Mouse (Mus musculus) midbrain, embryonic 16.5 days (tissue): ENCODE data around the gene Zbtb8b. TPM values are rescaled to one million over a fixed set of nuclear protein-coding genes. Genes with fewer than 3 reads are reported as not detected.

Experiments used
- ATAC-seq: fragments of 200-750 bp; cut with Nextera tagmentation; 2 replicates; pipeline ENCODE4 v1.8.0; 2017; ENCODE audit warnings: moderate TSS enrichment
- H3K27ac ChIP-seq: fragments of 300-500 bp; sonication (generic); 2 replicates; pipeline ENCODE4 v1.5.1; 2014; ENCODE audit warnings: mild to moderate bottlenecking, low read length, mixed read lengths
- H3K27me3 ChIP-seq: fragments of 300-500 bp; sonication (generic); 2 replicates; pipeline ENCODE4 v1.6.1; 2014; ENCODE audit warnings: low read depth, low read length, mixed read lengths; ENCODE audit not compliant: control insufficient read depth, insufficient read depth
- H3K36me3 ChIP-seq: fragments of 300-500 bp; sonication (generic); 2 replicates; pipeline ENCODE4 v1.6.1; 2014; ENCODE audit warnings: mild to moderate bottlenecking, low read length, moderate library complexity, mixed read lengths; ENCODE audit not compliant: control insufficient read depth, insufficient read depth
- H3K4me1 ChIP-seq: fragments of 300-500 bp; sonication (generic); 2 replicates; pipeline ENCODE4 v1.6.1; 2014; ENCODE audit warnings: mild to moderate bottlenecking, low read length, mixed read lengths; ENCODE audit not compliant: control insufficient read depth, insufficient read depth
- H3K4me2 ChIP-seq: fragments of 300-500 bp; sonication (generic); 2 replicates; pipeline ENCODE4 v1.6.1; 2014; ENCODE audit warnings: mild to moderate bottlenecking, low read length, mixed read lengths
- H3K4me3 ChIP-seq: fragments of 300-500 bp; sonication (generic); 2 replicates; pipeline ENCODE4 v1.5.1; 2014; ENCODE audit warnings: low read depth, mild to moderate bottlenecking, low read length, moderate library complexity, mixed read lengths
- H3K9ac ChIP-seq: fragments of 300-500 bp; sonication (generic); 2 replicates; pipeline ENCODE4 v1.6.1; 2014; ENCODE audit warnings: low read depth, low read length, mixed read lengths
- H3K9me3 ChIP-seq: fragments of 300-500 bp; sonication (generic); replicated peaks from 2 replicates; pipeline ENCODE4 v1.6.1; 2014; ENCODE audit warnings: mild to moderate bottlenecking, low read length, mixed read lengths; ENCODE audit not compliant: control insufficient read depth, poor library complexity, severe bottlenecking
- WGBS: fragments of 180-500 bp; shearing (Covaris S2); extraction: QIAGEN DNeasy Blood & Tissue Kit; methylation state at CpG from one replicate; pipeline ENCODE4 v1.1.7; 2014; 5-methylcytosine and 5-hydroxymethylcytosine counted together
- polyA plus RNA-seq: library from polyadenylated mRNA; unstranded; fragments of >200 nt; fragmentation: Nextera tagmentation; extraction: Ambion mirVana; gene quantifications from 2 replicates; pipeline ENCODE4 v1.2.1, GENCODE M21; 2015

Gene Zbtb8b
- polyA plus RNA-seq, 1 experiment from 2014 or later = 19.1 TPM

DNA sequence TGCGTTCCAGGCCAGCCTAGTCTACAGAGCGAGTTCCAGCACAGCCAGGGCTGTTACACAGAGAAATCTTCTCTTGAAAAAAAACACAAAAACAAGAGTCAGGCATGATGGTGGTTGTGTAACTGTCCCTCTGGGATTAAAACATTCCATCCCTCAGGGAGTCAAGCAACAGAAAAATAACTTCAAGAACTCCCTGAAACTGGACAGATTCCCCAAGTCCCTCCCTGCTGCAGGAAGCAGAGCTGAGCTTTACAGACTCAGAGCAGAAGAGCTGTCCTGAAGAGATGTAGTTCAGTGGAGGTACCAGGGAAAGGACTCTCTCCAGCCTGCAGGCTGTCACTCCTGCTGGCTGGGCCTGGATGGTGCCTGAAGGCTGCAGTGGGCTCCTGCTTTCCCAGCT lies 58.2 kb downstream of the Zbtb8b start:
- H3K36me3 ChIP-seq = no peaks in the 10 kb centered on the region
- 86% methylated on average over 2 of the region's 2 CpGs for WGBS
- no peaks in the 10 kb centered on the region for H3K4me1 ChIP-seq
- ATAC-seq = no peak
- H3K9ac ChIP-seq = no peak overlapping the region
- no peak overlapping the region for H3K4me2 ChIP-seq
- H3K4me3 ChIP-seq = no peak overlapping the region
- H3K27ac ChIP-seq = no peak overlapping the region
- no peaks in the 10 kb centered on the region for H3K9me3 ChIP-seq
- peaks cover 3% of the 10 kb centered on the region; the same call in 1 of the 2 replicates for H3K27me3 ChIP-seq

DNA sequence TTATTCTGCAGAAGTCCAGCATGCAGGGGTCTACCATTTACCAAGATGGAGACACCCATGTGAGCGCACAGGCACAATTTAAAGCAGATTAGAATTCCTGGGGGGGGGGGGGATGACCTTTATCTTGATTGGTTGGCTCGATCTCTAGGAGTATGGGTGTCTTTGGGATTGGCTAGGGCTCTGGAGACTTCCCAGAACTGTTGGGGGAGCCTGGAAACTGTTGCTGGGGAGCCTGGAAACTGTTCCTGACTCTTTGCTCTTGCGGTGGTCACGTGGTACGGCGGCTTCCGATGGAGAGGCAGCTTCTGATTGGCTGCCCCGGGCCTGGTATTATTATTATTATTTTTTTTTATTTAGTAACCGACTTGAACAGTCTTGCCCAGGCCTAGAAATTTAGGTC lies 58.6 kb downstream of the Zbtb8b start:
- no peaks in the 10 kb centered on the region for H3K36me3 ChIP-seq
- no peak overlapping the region for H3K4me3 ChIP-seq
- H3K9me3 ChIP-seq = no peaks in the 10 kb centered on the region
- no peaks in the 10 kb centered on the region for H3K4me1 ChIP-seq
- WGBS = 89% methylated on average over 9 of the region's 9 CpGs
- peaks cover 3% of the 10 kb centered on the region; the same call in 1 of the 2 replicates for H3K27me3 ChIP-seq
- H3K4me2 ChIP-seq = no peak overlapping the region
- H3K9ac ChIP-seq = no peak overlapping the region
- ATAC-seq = no peak
- H3K27ac ChIP-seq = no peak overlapping the region

DNA sequence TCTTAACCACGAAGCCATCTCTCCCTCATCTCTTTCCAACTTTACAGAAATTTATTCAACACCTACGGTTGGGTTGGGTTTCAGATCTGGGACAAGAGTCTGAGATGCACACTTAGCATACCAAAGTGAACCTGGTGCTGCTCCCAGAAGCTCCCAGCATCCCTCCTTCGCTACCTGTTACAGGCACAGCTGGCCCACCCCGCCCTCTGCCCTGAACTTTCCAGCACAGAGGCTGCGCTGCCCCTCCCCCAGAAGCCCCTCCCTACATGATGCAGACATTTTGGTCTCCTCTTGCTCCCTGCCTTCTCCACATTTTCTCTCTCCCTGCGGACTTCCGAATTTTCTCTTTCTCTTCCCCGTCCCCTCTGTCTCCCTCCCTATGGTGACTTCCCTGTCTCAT lies 59.5 kb downstream of the Zbtb8b start:
- peaks cover 3% of the 10 kb centered on the region; the same call in 1 of the 2 replicates for H3K27me3 ChIP-seq
- H3K4me1 ChIP-seq = peaks cover 4% of the 10 kb centered on the region
- H3K27ac ChIP-seq = no peak overlapping the region
- 84% methylated on average over 8 of the region's 8 CpGs for WGBS
- H3K9me3 ChIP-seq = no peaks in the 10 kb centered on the region
- no peaks in the 10 kb centered on the region for H3K36me3 ChIP-seq
- ATAC-seq = no peak
- H3K4me3 ChIP-seq = no peak overlapping the region
- H3K9ac ChIP-seq = no peak overlapping the region
- H3K4me2 ChIP-seq = no peak overlapping the region

DNA sequence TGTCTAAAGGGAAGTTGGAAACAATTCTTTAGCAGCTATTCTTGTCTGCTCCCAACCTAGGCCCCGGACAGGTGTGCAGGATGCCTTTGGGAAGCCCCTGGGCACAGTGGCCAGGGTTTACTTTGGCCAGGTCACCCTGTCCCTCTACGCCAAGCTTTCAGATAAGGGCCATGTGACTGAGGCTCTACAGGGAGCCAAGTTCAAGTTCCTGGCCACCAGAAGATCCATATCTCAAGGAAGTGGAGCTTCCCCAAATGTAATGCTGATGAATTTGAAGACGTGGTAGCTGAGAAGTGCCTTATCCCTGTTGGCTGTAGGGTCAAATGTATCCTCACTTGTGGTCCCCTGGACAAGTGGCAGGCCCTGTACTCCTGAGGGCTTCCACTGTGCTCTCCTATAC lies 60.8 kb downstream of the Zbtb8b start:
- no peak for ATAC-seq
- no peaks in the 10 kb centered on the region for H3K36me3 ChIP-seq
- H3K4me3 ChIP-seq = no peak overlapping the region
- peaks cover 3% of the 10 kb centered on the region; the same call in 1 of the 2 replicates for H3K27me3 ChIP-seq
- H3K4me1 ChIP-seq = peaks cover 16% of the 10 kb centered on the region
- H3K9ac ChIP-seq = no peak overlapping the region
- 93% methylated on average over 3 of the region's 3 CpGs for WGBS
- H3K9me3 ChIP-seq = no peaks in the 10 kb centered on the region
- no peak overlapping the region for H3K27ac ChIP-seq
- no peak overlapping the region for H3K4me2 ChIP-seq

DNA sequence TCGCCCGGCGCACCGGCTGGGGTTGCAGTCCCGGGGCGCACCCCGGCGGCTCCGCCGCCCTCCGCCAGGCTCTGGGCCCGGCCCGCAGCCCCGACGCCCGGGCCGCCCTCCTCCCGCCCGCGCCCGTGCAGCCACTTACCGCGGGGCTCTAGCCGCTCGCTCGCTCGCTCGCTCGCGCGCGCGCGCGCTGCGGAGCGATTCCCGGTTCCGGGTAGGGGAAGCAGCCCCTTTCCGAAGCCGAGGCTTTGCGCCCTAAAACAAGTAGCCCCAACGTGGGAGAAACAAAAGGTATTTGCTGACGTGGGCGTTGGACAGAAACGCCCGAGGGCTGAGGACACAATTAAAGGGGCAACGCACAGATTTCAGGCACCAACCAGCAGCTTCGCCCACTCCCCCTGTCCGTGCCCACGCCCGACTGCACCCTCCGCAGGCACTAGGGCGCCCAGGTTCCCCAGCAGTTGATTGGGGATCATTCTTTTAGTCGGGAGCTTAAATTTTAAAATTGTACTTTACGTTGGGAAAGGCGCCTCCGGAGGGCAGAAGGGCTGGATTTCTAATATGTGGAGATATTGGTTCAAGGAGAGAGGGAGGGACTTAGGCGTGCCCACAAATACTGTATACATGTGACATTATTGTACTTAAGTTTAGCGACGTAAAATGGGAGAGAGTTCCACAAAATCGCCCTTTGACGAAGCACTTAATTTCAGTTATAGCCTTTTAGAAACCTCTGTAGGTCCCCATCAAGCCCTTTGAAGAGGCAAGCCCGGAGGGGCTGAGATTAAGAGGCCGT lies 62.9 kb downstream of the Zbtb8b start, which contains the start of gene Zbtb8a:
Zbtb8a (minus strand) TSS at position 516 of the 790 bp plus-strand sequence.
- peak; percentile 82 for ATAC-seq
- Histone ChIP-seq H3K36me3 (no peaks in the 10 kb centered on the region), H3K27ac (peak within 1 kb of the TSS; percentile 89), H3K27me3 (peaks cover 3% of the 10 kb centered on the region; the same call in 1 of the 2 replicates), H3K9ac (peak within 1 kb of the TSS; percentile 88), H3K4me1 (peaks cover 16% of the 10 kb centered on the region), H3K4me3 (peak within 1 kb of the TSS; percentile 85), H3K9me3 (no peaks in the 10 kb centered on the region), H3K4me2 (peak within 1 kb of the TSS; percentile 73)
- WGBS = 1% methylated on average over 58 of the region's 65 CpGs

DNA sequence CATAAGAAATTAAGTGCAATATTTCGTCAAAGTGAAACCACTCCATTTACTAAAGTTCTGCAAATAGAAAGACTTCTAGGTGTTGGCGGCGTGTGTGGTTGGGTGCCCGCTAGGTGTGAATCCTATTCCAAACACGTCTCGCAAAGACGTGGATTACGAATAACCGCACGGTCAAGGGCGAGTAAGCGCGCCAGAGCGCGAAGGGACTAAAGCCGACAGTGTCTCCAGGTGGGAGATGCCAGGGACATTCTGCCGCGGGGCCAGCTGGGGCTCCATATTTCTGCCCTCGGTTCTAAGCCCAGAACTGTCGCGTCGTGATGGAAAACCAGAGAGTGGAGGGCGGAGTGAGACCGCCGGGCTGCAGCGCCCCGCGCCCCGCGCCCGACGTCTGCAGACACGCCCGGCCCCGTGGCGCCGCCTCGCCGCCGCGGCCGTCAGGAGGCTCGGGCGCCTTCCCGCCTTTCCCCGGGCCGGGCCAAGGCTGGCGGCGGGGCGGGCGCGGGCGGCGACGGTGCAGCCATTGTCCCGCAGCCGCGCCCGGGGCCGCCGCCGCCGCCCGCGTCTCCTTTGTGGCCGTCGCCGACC lies 63.6 kb downstream of the Zbtb8b start:
- no peaks in the 10 kb centered on the region for H3K36me3 ChIP-seq
- no peaks in the 10 kb centered on the region for H3K9me3 ChIP-seq
- peak overlapping the region; percentile 85 for H3K4me3 ChIP-seq
- peak overlapping the region; percentile 88 for H3K9ac ChIP-seq
- peak overlapping the region; percentile 89 for H3K27ac ChIP-seq
- peak overlapping the region; percentile 73 for H3K4me2 ChIP-seq
- ATAC-seq = peak; percentile 68
- peaks cover 3% of the 10 kb centered on the region; the same call in 1 of the 2 replicates for H3K27me3 ChIP-seq
- WGBS = under 1% methylated on average over 29 of the region's 68 CpGs
- peaks cover 16% of the 10 kb centered on the region for H3K4me1 ChIP-seq

DNA sequence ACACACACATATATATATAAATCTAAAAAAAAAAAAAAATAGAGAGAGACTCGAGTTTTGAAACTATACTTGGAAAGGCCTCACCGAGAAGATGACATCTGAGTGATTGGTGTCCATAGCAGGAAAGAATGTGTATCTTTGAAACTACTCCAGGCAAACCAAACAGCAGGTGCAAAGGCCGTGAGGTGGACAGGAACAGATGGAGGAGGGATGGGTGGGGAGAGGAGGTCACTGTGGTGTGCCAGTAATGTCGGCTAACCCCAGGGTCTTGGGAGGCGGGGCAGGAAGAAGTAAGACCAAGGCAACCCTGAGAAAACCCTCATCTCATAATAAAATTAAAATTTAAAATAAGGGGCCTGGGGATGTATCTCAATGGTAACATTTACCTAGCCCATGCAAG lies 64.8 kb downstream of the Zbtb8b start:
- Histone ChIP-seq H3K4me2 (no peak overlapping the region), H3K9me3 (no peaks in the 10 kb centered on the region), H3K4me1 (peaks cover 16% of the 10 kb centered on the region), H3K36me3 (no peaks in the 10 kb centered on the region), H3K4me3 (no peak overlapping the region), H3K27ac (no peak overlapping the region), H3K27me3 (peaks cover 3% of the 10 kb centered on the region; the same call in 1 of the 2 replicates), H3K9ac (0 out of 2 replicates have a peak overlapping the region, but pooled peaks have one; percentile 25)
- ATAC-seq = no peak
- WGBS = 74% methylated on average over 5 of the region's 5 CpGs
